Comparison of ENCODE assay signal across 1 mouse cellular context in the genomic region with DNA sequence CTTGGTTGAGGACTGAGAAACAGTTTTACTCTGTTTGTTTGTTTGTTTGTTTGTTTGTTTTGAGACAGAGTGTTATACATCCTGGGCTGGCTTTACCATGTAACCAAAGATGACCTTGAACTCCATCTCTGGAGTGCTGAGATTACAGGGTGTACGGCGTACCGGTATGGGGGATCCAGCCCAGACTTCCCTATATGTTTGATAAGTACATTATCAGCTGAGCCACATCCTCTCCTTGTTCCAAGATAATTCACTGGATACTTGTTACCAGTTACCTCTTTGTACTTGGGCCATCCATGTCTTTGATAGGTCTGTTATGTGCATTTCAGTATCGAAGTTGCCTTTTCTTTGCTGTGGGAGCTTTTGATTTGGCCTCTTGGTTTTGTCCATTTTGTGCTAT.
TF ChIP-seq lines count a peak whose summit lies in the region.

No protein-coding gene starts in this region.

TF ChIP-seq in MEL, 35 proteins besides CTCF, POLR2A, EP300 and RAD21 (continued from another document):
- TF ChIP-seq E2F4 (IDR thresholded peaks at IDR 0.05; ENCODE audit: borderline replicate concordance, low read depth, low read length) (no peak), POLR2AphosphoS2 (IDR thresholded peaks at IDR 0.05; ENCODE audit: low read length) (no peak), ETS1 (IDR thresholded peaks at IDR 0.05; ENCODE audit: low read depth, low read length) (0 out of 2 replicates have a peak, but pooled peaks have one; percentile 43)
